Mouse (Mus musculus): ENCODE measurements around the gene Orm2.
A peak's percentile ranks its signal among the peaks of the same experiment; 100 is the strongest.

Gene Orm2

GRCm38 (mm10) chr4:63405683-63406082 is 43.4 kb downstream of the Orm2 start:
- DNase-seq (ENCODE audit: low spot score) = no peak

GRCm38 (mm10) chr4:63408247-63408646 is 46.0 kb downstream of the Orm2 start:
- no peak for DNase-seq (ENCODE audit: low spot score)

GRCm38 (mm10) chr4:63408649-63409048 is 46.4 kb downstream of the Orm2 start:
- DNase-seq (ENCODE audit: low spot score) = peak; percentile 28

- no peak for DNase-seq (ENCODE audit: low spot score)
Measured at GRCm38 (mm10) chr4:63409317-63409907, 47.2 kb downstream of the Orm2 start.

DNA sequence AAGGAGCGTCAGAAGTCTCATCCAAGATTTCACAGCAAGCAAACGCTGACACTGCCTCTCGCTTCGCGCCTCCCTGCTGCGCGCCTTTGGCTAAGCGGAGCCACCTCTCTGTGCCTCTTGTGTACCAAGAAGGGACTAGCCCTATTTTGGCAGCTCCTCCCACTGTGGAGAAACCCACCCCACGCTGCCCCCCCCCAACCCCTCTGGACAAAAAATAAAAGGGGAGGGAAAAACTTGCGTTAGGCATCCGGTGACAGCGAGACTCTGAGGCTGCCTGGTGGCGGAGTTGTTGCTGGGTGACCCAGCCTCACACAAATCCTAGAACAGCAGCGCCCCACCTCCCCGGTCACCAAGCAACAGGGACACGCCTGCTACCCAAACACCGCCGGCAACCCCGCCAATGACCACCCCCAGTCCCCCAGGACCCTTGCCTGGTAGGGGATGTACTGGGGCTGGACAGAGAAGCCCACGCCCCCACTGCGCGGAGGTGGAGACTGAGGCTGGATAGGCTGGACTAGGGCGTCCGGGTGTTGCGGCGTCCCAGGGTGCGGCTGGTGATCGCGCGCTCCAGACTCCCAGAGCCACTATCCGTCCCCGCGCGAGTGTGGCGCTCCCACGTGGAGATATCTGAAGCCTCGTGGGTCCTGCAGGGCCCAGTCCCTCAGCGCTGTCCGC is 47.8 kb downstream of the Orm2 start:
- DNase-seq (ENCODE audit: low spot score) = peak; percentile 16

- DNase-seq (ENCODE audit: low spot score) = peak; percentile 91
Measured at GRCm38 (mm10) chr4:63410583-63410934, 48.3 kb downstream of the Orm2 start.

DNA sequence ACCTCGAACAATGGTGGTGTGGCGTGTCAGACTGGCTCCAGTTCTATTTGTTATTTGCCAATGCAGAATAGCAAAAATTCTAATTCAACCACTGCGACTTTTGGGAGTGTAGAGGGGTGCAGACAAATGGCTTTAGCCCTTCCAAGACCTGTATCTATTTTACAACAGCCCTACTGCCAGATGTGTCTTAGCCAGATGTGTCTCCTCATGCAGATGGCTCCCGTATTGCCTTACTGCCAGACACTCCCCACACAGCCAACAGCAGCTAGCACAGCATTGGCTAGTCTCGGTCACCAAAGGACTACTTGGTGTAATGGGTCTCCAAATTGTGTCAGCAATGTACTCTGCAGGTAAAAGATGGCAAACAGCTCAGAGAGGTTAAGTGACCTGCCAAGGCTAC is 49.0 kb downstream of the Orm2 start:
- DNase-seq (ENCODE audit: low spot score) = no peak

- no peak for DNase-seq (ENCODE audit: low spot score)
Measured at GRCm38 (mm10) chr4:63414951-63415350, 52.7 kb downstream of the Orm2 start.

Measured in yolk sac, embryonic 10.5 days (tissue).